23 mouse cellular contexts compared by ENCODE assay signal in the genomic region with DNA sequence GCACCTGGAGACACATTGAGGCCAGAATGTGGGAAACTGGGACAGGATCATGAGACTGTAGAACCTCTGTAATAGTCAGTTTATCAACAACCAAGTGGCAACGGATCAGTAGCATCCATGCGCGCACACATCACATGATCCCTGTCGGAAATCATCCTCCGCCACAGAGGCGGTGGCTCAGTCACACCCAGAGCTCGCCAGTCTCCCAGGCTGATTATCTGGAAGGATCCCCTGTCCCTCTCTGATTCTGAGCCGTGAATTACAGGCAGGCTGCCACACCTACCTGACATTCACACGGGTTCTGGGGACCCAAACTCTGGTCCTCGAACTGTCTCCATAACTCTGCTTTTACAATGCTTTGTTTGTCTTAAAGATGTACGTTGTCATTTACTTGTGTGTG.
DNase-seq lines count a peak whose midpoint lies in the region; ATAC-seq and TF ChIP-seq lines count a peak whose summit lies in the region.
"Had no signal": no experiment of that assay in that cellular context is flagged by ENCODE, and none has a peak within 500 bp of the region (broad histone marks: within the 10 kb centered on the region; RNA-seq: fewer than 3 reads in every experiment).

No protein-coding gene starts in this region.

- H3K9me3 ChIP-seq in intestine, embryonic 16.5 days (ENCODE audit: control insufficient read depth, low read length), result no peaks in the 10 kb centered on the region
- H3K9me3 ChIP-seq in intestine, postnatal 0 days (ENCODE audit: control insufficient read depth), result no peaks in the 10 kb centered on the region
- no peaks in the 10 kb centered on the region for H3K9me3 ChIP-seq in liver, embryonic 11.5 days (ENCODE audit: control insufficient read depth, low read length)
- H3K9me3 ChIP-seq in liver, embryonic 15.5 days (replicated peaks), result no peaks in the 10 kb centered on the region
- H3K9me3 ChIP-seq in heart, embryonic 10.5 days, result no peaks in the 10 kb centered on the region
- no peaks in the 10 kb centered on the region for H3K9me3 ChIP-seq in kidney, embryonic 14.5 days (ENCODE audit: control insufficient read depth, low read length)
- H3K9me3 ChIP-seq: embryonic facial prominence, embryonic 12.5 days; G1E; heart, embryonic 15.5 days had no signal

- no peak for DNase-seq in liver, embryonic 11.5 days (ENCODE audit: low spot score)
- DNase-seq in heart, embryonic 10.5 days (ENCODE audit: low spot score), result no peak
- no peak for DNase-seq in embryo, embryonic 9.5 days (ENCODE audit: extremely low spot score)
- DNase-seq: adrenal gland, adult 8-10 months; adrenal gland, postnatal 36 days; B cell, adult 2 months; cerebellum, adult 18-20 months; cerebellum, adult 9-11 months; embryo, embryonic 11 days; gastrocnemius, postnatal 10 days; heart, adult 18-20 months; heart, postnatal 14 days had no signal

- H3K4me1 ChIP-seq in intestine, embryonic 16.5 days (ENCODE audit: control insufficient read depth, insufficient read depth, low read length), result peaks cover 6% of the 10 kb centered on the region; the same call in 1 of the 2 replicates
- H3K4me1 ChIP-seq in intestine, postnatal 0 days (replicated peaks; ENCODE audit: control insufficient read depth, insufficient read depth, low read length), result no peaks in the 10 kb centered on the region
- peaks cover 26% of the 10 kb centered on the region for H3K4me1 ChIP-seq in liver, embryonic 11.5 days (replicated peaks; ENCODE audit: control insufficient read depth, insufficient read depth, low read length)
- H3K4me1 ChIP-seq in liver, embryonic 15.5 days (replicated peaks), result peaks cover 57% of the 10 kb centered on the region
- H3K4me1 ChIP-seq in heart, embryonic 10.5 days, result no peaks in the 10 kb centered on the region
- H3K4me1 ChIP-seq in kidney, embryonic 14.5 days (ENCODE audit: control insufficient read depth, insufficient read depth, low read length), result no peaks in the 10 kb centered on the region
- H3K4me1 ChIP-seq: heart, embryonic 15.5 days had no signal

- WGBS in intestine, embryonic 16.5 days, result 78% methylated on average over 11 of the region's 11 CpGs
- 81% methylated on average over 11 of the region's 11 CpGs for WGBS in intestine, postnatal 0 days
- WGBS in liver, embryonic 11.5 days, result 67% methylated on average over 11 of the region's 11 CpGs
- WGBS in liver, embryonic 15.5 days (ENCODE audit: insufficient replicate concordance), result 43% methylated on average over 11 of the region's 11 CpGs
- 86% methylated on average over 11 of the region's 11 CpGs for WGBS in heart, embryonic 10.5 days
- 78% methylated on average over 11 of the region's 11 CpGs for WGBS in kidney, embryonic 14.5 days

- H3K27me3 ChIP-seq in intestine, embryonic 16.5 days (replicated peaks; ENCODE audit: control insufficient read depth, insufficient read depth, low read length), result no peaks in the 10 kb centered on the region
- H3K27me3 ChIP-seq in intestine, postnatal 0 days (replicated peaks; ENCODE audit: control insufficient read depth, insufficient read depth, low read length), result no peaks in the 10 kb centered on the region
- no peaks in the 10 kb centered on the region for H3K27me3 ChIP-seq in liver, embryonic 11.5 days (replicated peaks; ENCODE audit: control insufficient read depth, insufficient read depth, low read length)
- peaks cover 3% of the 10 kb centered on the region; the same call in 1 of the 2 replicates for H3K27me3 ChIP-seq in liver, embryonic 15.5 days
- peaks cover 31% of the 10 kb centered on the region for H3K27me3 ChIP-seq in heart, embryonic 10.5 days (ENCODE audit: insufficient read depth, poor library complexity, severe bottlenecking)
- no peaks in the 10 kb centered on the region for H3K27me3 ChIP-seq in kidney, embryonic 14.5 days (ENCODE audit: control insufficient read depth, insufficient read depth, low read length)
- H3K27me3 ChIP-seq: embryonic facial prominence, embryonic 12.5 days had no signal

- H3K4me3 ChIP-seq in intestine, embryonic 16.5 days (ENCODE audit: low read length), result no peak overlapping the region
- H3K4me3 ChIP-seq in intestine, postnatal 0 days (ENCODE audit: low read depth, low read length), result no peak overlapping the region
- no peak overlapping the region for H3K4me3 ChIP-seq in liver, embryonic 11.5 days (ENCODE audit: low read depth, low read length)
- H3K4me3 ChIP-seq in liver, embryonic 15.5 days (replicated peaks), result no peak overlapping the region
- H3K4me3 ChIP-seq in heart, embryonic 10.5 days, result no peak overlapping the region
- H3K4me3 ChIP-seq in kidney, embryonic 14.5 days (ENCODE audit: low read length), result no peak overlapping the region
- H3K4me3 ChIP-seq: embryonic facial prominence, embryonic 12.5 days; heart, embryonic 15.5 days had no signal

- no peak for TF ChIP-seq CTCF in intestine, postnatal 0 days (IDR thresholded peaks at IDR 0.05; ENCODE audit: low read depth)

- no peak overlapping the region for H3K27ac ChIP-seq in intestine, embryonic 16.5 days (ENCODE audit: low read length)
- no peak overlapping the region for H3K27ac ChIP-seq in intestine, postnatal 0 days (ENCODE audit: low read depth, low read length)
- H3K27ac ChIP-seq in liver, embryonic 11.5 days (ENCODE audit: low read depth, low read length), result no peak overlapping the region
- peak overlapping the region; percentile 78 for H3K27ac ChIP-seq in liver, embryonic 15.5 days (replicated peaks)
- H3K27ac ChIP-seq in heart, embryonic 10.5 days, result no peak overlapping the region
- no peak overlapping the region for H3K27ac ChIP-seq in kidney, embryonic 14.5 days (ENCODE audit: low read depth, low read length)
- H3K27ac ChIP-seq: embryonic facial prominence, embryonic 12.5 days; heart, embryonic 15.5 days; hindbrain, embryonic 14.5 days had no signal

- H3K4me2 ChIP-seq in intestine, embryonic 16.5 days (ENCODE audit: low read depth, low read length), result no peak overlapping the region
- no peak overlapping the region for H3K4me2 ChIP-seq in intestine, postnatal 0 days (replicated peaks; ENCODE audit: low read depth)
- H3K4me2 ChIP-seq in liver, embryonic 11.5 days, result no peak overlapping the region
- H3K4me2 ChIP-seq in liver, embryonic 15.5 days, result peak overlapping the region; percentile 29
- H3K4me2 ChIP-seq in kidney, embryonic 14.5 days (replicated peaks; ENCODE audit: low read depth, low read length), result no peak overlapping the region
- H3K4me2 ChIP-seq: embryonic facial prominence, embryonic 12.5 days; heart, embryonic 11.5 days; heart, embryonic 15.5 days; hindbrain, embryonic 14.5 days had no signal

- no peak overlapping the region for H3K9ac ChIP-seq in intestine, embryonic 16.5 days (ENCODE audit: low read depth, low read length)
- no peak overlapping the region for H3K9ac ChIP-seq in intestine, postnatal 0 days (ENCODE audit: low read depth, low read length)
- no peak overlapping the region for H3K9ac ChIP-seq in liver, embryonic 11.5 days (ENCODE audit: low read depth, low read length)
- no peak overlapping the region for H3K9ac ChIP-seq in liver, embryonic 15.5 days
- no peak overlapping the region for H3K9ac ChIP-seq in kidney, embryonic 14.5 days (ENCODE audit: low read depth, low read length)
- H3K9ac ChIP-seq: embryonic facial prominence, embryonic 12.5 days; heart, embryonic 15.5 days; hindbrain, embryonic 14.5 days had no signal

- ATAC-seq in intestine, embryonic 16.5 days, result peak; percentile 44; the same call in 1 of the 2 replicates
- ATAC-seq in intestine, postnatal 0 days, result no peak
- peak; percentile 61 for ATAC-seq in liver, embryonic 11.5 days (replicated peaks; ENCODE audit: low FRiP score)
- peak; percentile 76 for ATAC-seq in liver, embryonic 15.5 days (ENCODE audit: insufficient read depth)
- no peak; the same call in 1 of the 2 replicates for ATAC-seq in kidney, embryonic 14.5 days (ENCODE audit: low FRiP score, low TSS enrichment)
- ATAC-seq: CD4-positive, CD25-positive, alpha-beta regulatory T cell, adult 4 months; forebrain, embryonic 16.5 days had no signal

- no peaks in the 10 kb centered on the region for H3K36me3 ChIP-seq in intestine, embryonic 16.5 days (ENCODE audit: control insufficient read depth, insufficient read depth, low read length)
- H3K36me3 ChIP-seq in intestine, postnatal 0 days (ENCODE audit: control insufficient read depth, insufficient read depth), result no peaks in the 10 kb centered on the region
- H3K36me3 ChIP-seq in liver, embryonic 11.5 days (ENCODE audit: control insufficient read depth, insufficient read depth, low read length), result no peaks in the 10 kb centered on the region
- H3K36me3 ChIP-seq in liver, embryonic 15.5 days (replicated peaks), result no peaks in the 10 kb centered on the region
- no peaks in the 10 kb centered on the region for H3K36me3 ChIP-seq in heart, embryonic 10.5 days
- no peaks in the 10 kb centered on the region for H3K36me3 ChIP-seq in kidney, embryonic 14.5 days (ENCODE audit: control insufficient read depth, insufficient read depth, low read length)
- H3K36me3 ChIP-seq: embryonic facial prominence, embryonic 12.5 days; G1E; heart, embryonic 15.5 days had no signal

Comparison
In these comparisons a context has a peak if more than half of its experiments do, and no peak if none do; other contexts are left out.
1. ATAC-seq: peak in intestine, embryonic 16.5 days (single experiment), liver, embryonic 11.5 days (single experiment) and liver, embryonic 15.5 days (single experiment); none in intestine, postnatal 0 days (single experiment) and kidney, embryonic 14.5 days (single experiment).